Mouse (Mus musculus) embryo, embryonic 10.5 days (tissue): Measurements from ENCODE around the gene Stab2.

Experiments
- DNase-seq: peaks from one replicate; pipeline ENCODE4 v3.0.0-alpha.2; 2015; ENCODE audit warnings: low spot score

The Stab2 gene

DNA sequence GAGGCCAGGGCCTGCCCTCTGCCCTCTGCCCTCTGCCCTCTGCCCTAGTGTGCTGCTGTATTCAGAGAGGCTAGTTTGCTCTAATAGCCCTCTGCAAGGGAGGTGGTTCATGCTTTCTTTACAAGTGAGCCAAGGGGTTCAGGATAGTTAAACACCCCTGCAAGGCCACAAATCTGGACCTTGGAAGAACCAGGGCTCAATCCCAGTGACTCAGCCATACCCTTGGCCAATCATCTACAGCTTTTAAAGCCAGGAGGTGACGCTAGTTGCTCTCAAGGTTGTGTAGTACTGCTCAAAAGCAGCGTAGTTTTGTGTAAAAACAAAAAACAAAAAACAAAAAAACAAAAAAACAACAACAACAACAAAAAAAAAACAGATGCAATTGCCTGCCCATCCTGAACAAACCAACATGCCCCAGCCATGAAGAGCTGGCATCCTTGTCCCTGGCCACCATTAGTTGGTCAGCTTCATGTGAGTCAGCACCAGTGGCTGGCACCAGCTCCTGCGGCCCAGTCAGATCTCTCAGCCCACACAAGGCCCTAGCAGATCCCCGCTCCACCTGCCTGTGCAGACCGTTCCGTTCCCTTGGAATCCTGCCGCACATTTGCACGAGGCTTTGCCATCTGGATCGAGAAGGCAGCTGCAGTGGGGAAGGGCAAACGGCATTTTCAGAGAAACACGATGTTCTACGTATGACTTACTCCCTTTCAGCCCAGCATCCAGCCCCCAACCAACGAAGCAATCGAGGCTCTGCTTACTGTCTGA lies 117.5 kb downstream of the Stab2 start:
- no peak for DNase-seq

DNA sequence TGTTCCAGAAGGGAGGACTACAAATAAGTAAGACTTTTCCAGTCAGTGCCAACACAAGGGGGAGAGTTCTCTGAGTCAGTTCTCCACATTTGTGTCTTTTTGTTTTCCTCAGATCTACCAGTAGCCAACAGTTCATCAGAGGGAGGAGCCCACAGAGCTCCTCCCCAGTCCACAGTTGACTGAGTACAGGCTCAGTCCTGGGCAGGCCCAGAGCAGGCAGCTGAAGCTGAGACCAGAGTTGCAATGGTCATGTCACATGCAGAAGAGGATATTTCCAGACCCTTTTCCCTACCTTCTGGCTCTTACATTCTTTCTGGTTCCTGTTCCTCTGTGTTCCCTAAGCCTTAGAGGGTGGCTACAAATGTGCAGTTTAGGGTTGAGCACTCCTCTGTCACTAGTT lies 118.4 kb downstream of the Stab2 start:
- DNase-seq, result no peak

DNA sequence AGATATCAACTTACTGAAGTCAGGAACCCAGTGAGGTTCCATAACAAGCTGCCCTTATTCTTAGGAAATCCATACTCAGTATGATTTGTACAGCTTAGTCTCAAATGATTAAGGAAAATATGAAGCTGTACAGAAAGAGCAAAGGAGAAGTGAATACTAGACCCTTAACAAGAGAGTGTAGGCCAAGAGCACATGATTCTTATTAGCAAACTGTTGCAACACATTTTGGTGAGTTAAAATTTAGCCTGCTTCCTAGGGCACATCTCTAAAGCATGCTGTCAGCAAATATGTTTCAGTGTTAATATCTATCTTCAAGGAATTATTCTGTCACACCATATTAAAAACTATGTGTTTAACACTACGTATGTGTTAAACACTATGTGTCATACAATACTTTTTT lies 121.4 kb downstream of the Stab2 start:
- DNase-seq, result no peak

DNA sequence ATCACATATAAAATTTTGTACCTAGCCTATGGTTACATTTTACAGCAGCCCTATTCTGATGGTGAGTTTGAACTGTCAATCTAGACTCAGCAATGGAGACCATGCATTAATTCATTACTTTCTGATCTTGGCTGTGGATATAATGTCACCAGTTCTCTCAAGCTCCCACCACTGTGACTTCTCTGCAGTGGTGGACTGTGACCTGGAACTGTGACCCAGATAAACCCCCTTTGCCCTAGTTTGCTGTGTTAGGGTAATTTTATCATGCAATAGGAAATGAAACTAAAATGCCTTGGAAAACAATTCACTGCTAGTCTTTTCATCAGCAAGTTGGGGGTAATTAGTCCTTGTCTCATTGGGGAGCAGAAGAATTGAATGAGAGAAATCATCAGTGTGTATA lies 126.4 kb downstream of the Stab2 start:
- no peak for DNase-seq

DNA sequence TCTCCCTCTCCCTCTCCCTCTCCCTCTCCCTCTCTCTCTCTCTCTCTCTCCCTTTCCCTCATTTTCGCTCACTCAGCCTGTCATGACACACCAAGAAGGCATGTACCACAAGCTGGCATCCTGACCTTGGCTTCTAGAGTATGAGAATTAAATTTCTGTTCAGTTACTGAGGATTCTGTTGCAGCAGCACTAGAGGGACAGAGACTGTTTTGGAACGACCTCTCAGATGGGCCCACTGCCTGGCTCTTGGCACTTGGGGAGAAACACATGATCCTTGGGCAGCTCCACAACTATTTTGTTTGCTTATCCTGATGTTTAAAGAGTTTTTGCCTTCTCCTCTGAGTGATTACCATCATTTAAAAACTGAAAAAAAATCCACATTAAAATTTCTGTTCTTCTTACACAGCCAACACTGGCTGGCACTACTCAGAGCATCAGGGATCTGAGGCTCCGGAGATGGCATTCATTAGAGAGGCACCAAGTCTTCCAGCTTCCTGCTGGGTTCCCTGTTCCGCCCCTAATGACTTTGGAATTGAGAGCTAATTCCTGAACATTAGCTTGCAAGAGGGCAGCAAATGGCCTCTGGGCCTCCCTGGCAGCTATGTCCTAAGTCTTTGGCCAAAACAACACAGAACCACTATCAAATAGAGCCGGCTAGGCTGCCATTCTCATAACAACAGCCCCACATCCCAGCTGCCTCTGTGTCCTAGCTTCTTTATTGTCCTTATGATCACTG lies 127.6 kb downstream of the Stab2 start:
- DNase-seq, result no peak

DNA sequence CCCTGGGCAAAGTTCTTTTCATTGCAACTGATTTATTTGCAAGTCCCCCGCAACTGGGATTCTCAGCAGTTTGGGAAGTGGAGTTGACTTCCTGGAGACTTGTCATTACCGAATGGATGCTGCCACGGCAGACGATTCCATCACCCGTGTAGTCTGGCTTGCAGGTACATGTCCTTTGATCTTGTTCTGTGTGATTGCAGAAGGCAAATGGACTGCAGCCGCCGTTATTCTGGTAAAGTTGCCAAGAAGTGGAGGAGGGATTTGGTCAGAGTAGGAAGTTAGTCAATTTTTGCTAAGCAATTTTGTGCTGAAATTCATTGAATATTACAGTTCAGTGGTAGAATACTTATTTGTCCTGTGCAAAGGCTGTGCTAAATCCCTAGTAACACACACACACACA lies 129.1 kb downstream of the Stab2 start:
- DNase-seq, result no peak

DNA sequence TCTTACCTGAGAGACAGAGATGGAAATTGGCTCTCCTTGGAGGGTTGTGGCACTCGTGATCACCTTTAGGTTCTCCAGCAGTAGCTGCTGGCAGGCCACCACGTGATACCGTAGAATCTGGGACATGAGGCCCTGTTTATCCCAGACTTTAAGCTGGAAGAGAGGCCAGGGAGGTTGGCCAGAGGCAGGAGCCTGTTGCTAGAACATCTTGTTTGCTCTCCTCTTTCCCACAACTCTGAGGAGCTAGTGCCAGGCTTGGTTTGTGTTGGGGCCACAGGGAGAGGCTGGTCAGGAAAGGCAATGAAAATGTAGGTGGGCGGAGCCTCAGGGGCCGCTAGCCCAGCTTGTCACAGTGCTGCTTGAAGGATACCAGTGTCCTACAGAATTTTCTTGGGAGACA lies 135.2 kb downstream of the Stab2 start:
- DNase-seq, result no peak

DNA sequence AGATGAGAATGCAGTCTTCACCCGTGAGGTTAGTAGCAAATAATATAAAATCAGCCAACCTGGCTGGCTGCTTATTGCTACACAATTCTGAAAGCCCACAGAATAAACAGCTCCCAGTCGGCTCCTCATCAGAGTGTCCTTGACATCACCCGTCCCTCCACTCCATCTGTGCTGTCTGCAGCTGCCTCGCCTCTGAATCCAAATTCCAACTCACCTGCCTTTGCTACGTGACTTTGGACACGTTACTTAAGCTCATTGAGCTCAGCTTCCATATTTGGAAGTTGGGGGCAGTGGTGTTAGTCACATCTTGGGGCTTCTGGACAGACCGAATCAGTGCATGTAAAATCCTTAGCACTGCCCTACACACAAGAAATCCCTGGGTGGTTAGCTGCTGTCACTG lies 135.7 kb downstream of the Stab2 start:
- no peak for DNase-seq

DNA sequence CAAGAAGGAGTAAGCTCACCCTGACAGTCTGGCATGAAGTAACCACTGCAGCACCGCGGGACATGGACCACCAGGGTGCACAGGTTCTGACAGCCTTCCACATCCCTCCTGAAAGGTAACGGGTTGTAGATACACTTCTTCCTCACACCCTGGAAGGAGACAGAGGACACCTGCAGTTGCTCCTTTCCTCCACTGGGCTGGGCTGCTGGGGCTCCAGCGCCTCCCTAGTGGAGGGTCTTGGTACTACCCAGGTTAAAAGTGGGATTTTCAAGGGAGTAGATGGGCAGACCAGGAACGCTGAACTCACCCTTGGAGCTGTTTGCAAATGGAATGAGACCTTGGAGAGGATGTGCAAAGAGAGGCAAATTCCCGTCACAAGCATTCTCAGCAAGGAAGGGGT lies 144.4 kb downstream of the Stab2 start:
- DNase-seq, result no peak

DNA sequence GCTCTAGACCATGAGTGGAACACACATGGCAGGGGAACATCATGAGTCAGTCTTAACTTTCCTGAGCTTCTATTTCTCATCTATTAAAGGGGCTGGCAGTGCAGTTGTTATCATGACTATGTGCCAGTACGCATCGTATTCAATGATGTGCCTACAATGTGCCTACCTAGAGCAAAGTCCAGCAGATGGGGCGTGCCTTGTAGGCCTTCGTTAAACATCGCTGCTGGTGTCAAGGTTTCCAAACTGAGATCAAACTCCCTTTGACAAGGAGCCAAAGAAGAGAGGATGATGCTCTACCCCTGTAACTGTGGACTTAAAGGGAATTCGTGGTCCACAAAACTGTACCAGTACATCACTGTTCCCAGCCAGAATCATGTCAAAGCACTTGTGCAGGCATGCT lies 145.3 kb downstream of the Stab2 start:
- DNase-seq, result no peak

DNA sequence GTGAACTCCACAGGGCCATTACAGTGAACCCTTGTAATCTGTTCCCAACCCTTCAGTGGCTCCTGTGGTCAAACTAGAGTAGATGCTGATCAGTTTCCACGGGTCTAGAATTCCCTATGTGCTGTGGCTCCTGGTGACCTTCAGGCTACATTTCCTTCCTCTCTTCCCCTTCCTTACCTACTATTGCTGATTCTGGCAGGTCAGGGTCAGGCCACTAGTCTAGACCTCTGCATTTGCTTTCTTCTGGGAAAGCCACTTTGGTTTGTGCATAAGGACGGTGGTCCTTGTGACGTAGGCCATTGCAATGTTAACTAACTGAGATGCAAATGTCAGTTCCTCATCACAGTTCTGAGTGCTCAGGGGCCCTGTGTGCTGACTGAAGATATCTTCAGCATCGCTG lies 147.4 kb downstream of the Stab2 start:
- DNase-seq, result no peak

DNA sequence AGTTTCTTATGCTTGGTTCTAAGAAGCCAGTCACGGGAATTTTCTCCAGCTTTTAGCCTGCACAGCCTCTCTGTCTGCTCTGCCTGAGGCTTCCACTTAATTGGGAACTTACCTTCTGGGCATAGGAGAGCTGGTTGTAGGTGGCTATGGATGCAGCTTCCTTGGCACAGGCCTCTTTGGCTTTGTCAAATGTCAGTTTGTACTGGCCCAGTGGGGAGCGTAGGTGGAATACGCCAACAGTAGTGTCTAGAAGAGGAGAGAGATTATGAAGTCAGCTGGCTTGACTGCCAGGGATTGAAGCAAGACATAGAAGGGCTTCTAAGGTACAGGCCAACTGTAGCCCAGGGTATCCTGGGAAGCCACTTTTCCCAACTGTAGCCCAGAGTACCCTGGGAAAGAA lies 154.4 kb downstream of the Stab2 start:
- no peak for DNase-seq

DNA sequence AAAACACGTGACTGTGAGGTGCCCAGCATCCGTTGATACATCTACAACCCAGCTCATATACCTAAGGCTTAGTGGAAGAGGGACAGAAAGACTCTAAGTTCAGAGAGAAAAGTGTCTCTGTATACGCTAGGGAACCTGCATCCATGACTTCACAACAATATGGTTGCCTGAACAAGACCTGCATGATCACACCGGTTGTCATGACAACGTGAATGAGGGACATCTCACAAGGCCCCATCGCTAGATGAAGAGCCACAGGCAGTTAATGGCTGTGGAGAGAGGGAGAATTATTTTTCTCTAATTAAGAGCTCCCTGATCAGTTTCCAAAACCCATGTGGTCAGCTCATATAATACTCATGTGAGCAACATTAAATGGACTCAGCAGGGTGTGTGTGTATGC lies 155.7 kb downstream of the Stab2 start:
- DNase-seq, result no peak

DNA sequence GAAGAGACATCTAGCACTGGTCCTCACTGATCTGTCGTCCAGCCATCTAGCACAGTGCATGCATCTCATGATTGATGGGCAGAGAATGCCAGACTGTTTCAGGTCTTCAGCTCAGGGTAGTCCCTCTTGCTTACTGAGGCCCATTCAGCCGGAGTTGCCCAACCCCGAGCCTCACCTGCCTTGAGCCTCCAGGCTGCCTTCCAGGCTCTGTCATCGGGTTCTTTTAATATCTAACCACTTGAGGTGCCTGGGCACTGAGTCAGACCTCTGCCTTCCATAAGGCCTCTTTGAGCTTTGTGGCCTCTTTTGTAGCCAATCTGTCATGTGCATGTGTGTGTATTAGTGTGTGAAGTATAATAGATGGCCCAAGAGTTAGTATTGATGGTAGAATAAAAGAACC lies 158.3 kb downstream of the Stab2 start:
- DNase-seq, result no peak

DNA sequence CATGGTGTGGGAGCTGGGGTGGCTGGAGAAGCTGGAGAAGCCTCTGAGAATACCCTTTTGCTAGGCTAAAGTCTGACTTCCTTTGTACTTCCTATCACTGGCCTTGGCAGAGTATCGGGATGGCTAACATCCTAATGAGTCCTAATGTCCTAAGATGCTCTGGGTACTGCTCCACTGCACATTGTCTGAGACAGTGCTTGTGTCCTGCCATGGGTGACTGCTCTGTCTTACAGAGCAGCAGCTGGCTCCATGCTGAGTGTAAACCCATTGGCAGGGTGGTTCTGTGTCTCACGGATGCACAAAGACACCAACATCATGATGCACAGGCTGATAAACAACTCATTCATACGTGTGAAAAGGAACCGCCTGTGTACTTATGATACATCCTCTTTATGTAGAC lies 158.7 kb downstream of the Stab2 start:
- no peak for DNase-seq

DNA sequence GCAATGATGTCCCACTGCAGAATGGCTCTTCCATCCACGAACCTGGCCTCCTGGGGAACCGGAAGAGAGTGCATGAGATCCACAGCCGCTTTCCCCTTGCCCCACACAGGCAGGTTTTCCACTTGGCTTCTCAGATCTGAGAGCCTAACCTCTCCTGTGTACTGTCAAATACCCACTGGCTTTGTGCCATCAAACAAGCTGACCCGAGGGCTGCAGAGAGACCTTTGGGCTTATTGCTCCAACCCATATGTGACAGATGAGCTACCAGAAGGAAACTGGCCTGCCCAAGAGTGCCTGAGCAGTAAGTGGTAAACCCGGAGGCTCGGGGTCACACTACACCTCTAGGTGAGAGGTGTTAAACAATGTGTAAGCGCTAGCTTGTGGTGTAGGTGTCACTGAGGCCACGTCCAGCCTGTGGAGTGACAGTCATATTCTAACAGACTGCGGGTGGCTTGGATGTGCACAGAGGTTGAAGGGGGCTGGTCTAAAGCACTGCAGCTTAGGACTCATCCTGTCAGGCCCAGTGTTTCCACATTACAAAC lies 160.8 kb downstream of the Stab2 start:
- no peak for DNase-seq

DNA sequence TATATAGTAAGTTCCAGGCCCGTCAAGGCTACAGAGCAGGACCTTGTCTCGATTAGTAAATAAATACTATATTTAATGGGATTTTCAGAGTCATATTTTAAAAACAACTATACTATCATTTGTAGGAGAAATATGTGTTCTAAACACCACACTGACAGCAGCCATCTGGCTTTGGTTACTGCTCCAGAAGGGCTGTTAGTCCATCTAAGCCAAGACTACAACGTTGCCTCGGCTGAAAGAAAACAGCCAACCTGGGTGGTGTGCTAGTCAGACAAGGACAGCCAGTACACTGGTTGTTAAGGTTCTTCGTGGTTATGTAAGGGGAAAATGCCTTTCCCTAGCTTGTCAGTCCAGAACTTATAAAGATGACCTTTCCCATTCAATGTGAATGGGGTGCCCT lies 165.2 kb downstream of the Stab2 start:
- DNase-seq, result no peak

DNA sequence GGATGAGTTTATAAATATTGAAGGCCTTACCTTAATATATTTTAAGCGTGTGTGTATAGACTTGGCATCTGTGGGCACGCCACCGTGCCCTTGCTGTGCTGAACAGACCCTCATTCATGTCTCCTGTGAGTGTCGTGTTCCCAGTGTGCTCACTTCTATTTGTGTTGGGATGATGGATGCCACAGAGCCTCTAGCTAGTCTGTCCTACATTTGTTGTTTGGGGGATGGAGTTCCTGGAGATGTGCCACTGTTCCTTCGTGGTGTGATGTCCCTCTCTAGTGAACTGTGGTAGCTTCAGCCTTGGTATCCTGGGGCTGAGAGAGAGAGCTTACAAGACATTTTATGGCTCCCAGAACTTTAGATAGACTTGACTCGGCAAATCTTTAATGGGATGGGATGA lies 169.0 kb downstream of the Stab2 start:
- no peak for DNase-seq

DNA sequence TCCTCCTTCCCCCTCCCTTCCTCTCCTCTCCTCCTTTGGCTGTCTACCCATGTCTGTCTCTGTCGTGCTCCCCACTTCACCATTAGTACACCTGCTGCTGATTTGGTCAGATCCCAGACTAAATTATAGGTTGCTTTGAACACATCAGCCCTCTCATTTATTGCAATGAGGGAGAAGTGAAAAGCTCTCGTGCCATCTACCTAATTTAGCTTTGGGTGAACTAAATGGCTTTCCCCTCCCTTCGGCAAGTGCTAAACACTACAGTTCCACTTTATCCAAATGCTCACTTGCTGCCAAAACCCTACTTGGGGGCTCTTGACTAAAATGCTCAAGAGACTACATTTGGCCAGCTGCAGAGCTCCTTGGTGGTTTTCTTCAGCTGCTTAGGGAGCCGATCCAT lies 171.0 kb downstream of the Stab2 start:
- no peak for DNase-seq

DNA sequence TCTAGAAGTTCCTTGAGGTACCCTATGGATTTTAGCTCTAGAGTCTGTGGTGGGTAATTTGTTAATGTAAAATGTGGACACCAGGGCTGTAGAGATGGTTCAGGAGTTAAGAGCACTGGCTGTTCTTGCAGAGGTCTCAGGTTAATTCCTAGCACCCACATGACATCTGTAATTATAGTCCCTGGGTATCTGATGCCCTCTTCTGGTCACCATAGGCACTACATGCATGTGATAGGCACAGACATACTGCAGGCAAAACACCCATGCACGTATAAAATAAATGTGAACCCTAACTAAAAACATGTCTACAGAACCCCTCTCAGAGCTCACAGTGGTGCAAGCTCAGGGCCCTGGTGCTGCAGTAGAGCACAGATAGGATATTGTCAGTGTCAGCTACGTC lies 178.3 kb downstream of the Stab2 start:
- DNase-seq, result no peak

DNA sequence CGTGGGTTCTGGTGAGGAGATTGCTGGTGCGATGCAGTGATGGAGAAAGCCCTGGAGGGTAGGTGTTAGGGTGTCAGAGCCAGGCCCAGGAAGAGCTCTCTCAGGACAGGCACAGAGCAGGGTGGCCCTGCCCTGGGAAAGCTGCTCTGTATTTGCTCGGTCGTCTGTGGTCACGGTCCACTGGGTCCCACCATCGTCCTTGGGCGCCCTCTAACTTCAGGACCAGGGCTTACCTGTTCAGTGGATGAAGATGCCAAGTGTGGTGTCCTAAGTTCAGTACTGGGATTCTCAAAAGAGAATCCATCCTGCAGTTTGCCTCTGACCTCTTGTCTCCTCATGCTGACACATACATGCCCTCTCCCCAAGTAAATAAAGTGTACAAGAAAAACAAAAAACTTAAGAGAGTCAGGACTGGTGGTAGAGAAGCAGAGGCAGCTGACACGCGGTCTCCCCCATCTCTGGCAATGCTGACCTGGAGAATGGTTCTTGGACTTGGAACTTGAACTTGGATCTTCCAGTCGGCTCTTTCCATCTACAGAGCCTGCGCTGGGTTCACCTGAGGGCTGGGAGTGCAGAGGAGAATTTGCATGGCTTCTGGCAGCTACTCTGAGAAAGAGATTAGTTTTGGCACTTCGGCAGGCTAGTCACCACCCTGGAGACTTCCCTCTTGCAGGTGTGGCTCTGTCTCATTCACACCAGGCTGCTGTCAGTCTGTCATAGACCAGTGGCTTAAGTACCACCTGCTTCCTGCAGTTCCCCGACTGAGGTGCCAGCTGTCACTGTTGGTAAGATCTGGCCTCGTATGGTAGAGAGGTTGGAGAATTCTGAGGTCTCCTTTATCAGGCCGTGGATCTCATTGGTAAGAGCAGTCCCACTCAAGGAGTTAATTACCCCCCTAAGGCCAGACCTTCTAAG lies 179.3 kb downstream of the Stab2 start:
- no peak for DNase-seq

DNA sequence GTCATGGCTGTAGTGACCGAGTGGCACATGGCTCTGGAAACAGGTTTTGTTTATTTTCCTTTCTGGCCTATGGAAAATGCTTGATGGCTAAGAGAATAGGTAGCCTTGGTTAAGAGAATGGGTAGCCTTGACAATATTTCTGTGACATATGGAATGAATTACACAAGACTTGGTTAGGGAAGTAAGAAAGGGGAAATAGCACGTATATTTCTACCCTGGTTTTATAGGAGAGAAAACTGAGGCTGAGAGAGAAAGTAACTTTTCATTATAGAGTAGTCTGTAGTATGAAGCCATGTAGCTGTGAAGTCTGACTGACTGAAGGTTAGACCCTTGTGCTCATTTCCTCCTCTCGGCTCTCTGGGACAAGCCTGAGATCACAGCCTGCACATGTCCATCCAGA lies 180.9 kb downstream of the Stab2 start:
- DNase-seq, result no peak
